Mouse (Mus musculus) CH12.LX (cell line): Measurements from ENCODE around the gene Cited2.

Source experiments
- CTCF ChIP-seq, 2 experiments: IDR thresholded peaks in 1 of 2; conservative IDR thresholded peaks in 1 of 2; 2 replicates each; pipeline ENCODE4 v1.5.1; 2011 to 2012; ENCODE audit warnings: low read depth in 2 of 2, low read length in 2 of 2, improper control_type of control experiment in 1 of 2, inconsistent platforms in 1 of 2, mild to moderate bottlenecking in 1 of 2, moderate library complexity in 1 of 2
- EP300 ChIP-seq: IDR thresholded peaks from 2 replicates; pipeline ENCODE4 v1.6.1; 2011; ENCODE audit warnings: low read length, improper control_type of control experiment
- UBTF ChIP-seq: IDR thresholded peaks from 2 replicates; pipeline ENCODE4 v1.6.1; 2012; ENCODE audit warnings: low read depth, mild to moderate bottlenecking, inconsistent platforms, low read length, improper control_type of control experiment, moderate library complexity
- USF1 ChIP-seq: IDR thresholded peaks from 2 replicates; pipeline ENCODE4 v1.6.1; 2014; ENCODE audit warnings: low read depth, mild to moderate bottlenecking, inconsistent platforms, low read length, improper control_type of control experiment
- USF2 ChIP-seq: conservative IDR thresholded peaks from 2 replicates; pipeline ENCODE4 v1.6.1; 2011; ENCODE audit warnings: low read depth, low read length, improper control_type of control experiment

GRCm38 (mm10) chr10:17720891-17721601, 2.0 kb upstream of the Cited2 start:
- TF ChIP-seq CTCF (conservative IDR thresholded peaks at IDR 0.05 in 1 of 2, IDR thresholded peaks at IDR 0.05 in 1 of 2; ENCODE audit: low read depth in 2 of 2, low read length in 2 of 2) (no peak), UBTF (no peak), USF2 (no peak), USF1 (no peak), EP300 (peak; percentile 53; the same call in 1 of the 2 replicates)
